Comparison of ENCODE assay signal across 8 mouse cellular contexts in the genomic region with DNA sequence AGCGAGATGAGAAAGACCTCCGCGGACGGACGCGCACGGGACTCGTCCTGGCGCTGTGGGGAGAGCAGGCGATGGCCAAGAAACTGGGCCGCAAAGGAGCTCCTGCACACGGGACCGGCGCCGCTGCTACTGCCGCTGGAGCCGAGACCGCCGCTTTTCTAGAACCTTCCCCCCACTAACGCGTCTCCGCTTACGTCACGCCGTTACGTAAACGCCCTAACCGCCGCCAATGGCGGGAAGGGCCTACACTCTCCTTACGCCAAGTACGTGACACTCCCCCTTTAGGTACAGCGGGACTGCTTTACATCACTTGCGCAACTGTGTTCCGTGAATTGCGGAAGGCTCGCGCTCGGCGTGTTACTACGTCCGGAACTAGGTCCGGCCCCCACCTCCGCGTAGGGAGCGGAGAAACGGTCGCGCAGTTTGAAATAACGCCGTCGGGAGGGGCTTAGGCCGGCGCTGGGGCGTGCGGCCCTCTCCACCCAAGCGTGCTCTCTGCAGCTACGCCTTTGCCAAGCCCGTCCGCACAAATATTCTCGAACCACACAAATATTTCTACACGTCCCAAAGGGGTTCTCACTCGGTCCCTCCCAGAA. TPM values are rescaled to one million over a fixed set of nuclear protein-coding genes. Genes with fewer than 3 reads are reported as not detected.
DNase-seq lines count a peak whose midpoint lies in the region; ATAC-seq and TF ChIP-seq lines count a peak whose summit lies in the region.

A gene (minus strand): TSS at position 180 of the 596 bp plus-strand sequence.

- peak within 1 kb of the TSS; percentile 94 for H3K4me3 ChIP-seq in G1E (ENCODE audit: low read depth, low read length)
- H3K4me3 ChIP-seq in forebrain, embryonic 16.5 days (replicated peaks; ENCODE audit: low read length) = peak within 1 kb of the TSS; percentile 98
- peak within 1 kb of the TSS; percentile 98 for H3K4me3 ChIP-seq in layer of hippocampus, adult 2 months
- peak within 1 kb of the TSS; percentile 100 for H3K4me3 ChIP-seq in lung, embryonic 14.5 days (ENCODE audit: low read depth, low read length)
- H3K4me3 ChIP-seq in olfactory bulb, adult 2 months (ENCODE audit: insufficient read depth, low read depth, low read length) = peak within 1 kb of the TSS; percentile 79
- peak within 1 kb of the TSS; percentile 90 for H3K4me3 ChIP-seq in thymus, adult 2 months (ENCODE audit: control insufficient read depth, insufficient read depth, low read length)

- peak within 1 kb of the TSS; percentile 74 for H3K4me2 ChIP-seq in forebrain, embryonic 16.5 days (ENCODE audit: low read length)
- H3K4me2 ChIP-seq in lung, embryonic 14.5 days = peak within 1 kb of the TSS; percentile 72

- peak; percentile 96 for TF ChIP-seq POLR2A in olfactory bulb, adult 2 months (IDR thresholded peaks at IDR 0.05; ENCODE audit: insufficient read depth, low read depth, low read length)
- peak; percentile 99 for TF ChIP-seq POLR2A in thymus, adult 2 months (IDR thresholded peaks at IDR 0.05; ENCODE audit: control insufficient read depth, extremely low read depth, insufficient read depth, low read length, poor library complexity)

- H3K27ac ChIP-seq in forebrain, embryonic 16.5 days (ENCODE audit: low read length) = peak within 1 kb of the TSS; percentile 100
- H3K27ac ChIP-seq in layer of hippocampus, adult 2 months = peak within 1 kb of the TSS; percentile 99
- peak within 1 kb of the TSS; percentile 100 for H3K27ac ChIP-seq in lung, embryonic 14.5 days (ENCODE audit: low read depth)
- peak within 1 kb of the TSS; percentile 99 for H3K27ac ChIP-seq in olfactory bulb, adult 2 months (ENCODE audit: insufficient read depth, low read depth, low read length)
- H3K27ac ChIP-seq in thymus, adult 2 months (ENCODE audit: control insufficient read depth, insufficient read depth, low read length) = peak within 1 kb of the TSS; percentile 95

- ATAC-seq in G1E (ENCODE audit: extremely low read depth, insufficient number of reproducible peaks, low FRiP score, poor library complexity, severe bottlenecking) = peak; percentile 73
- ATAC-seq in forebrain, embryonic 16.5 days = peak; percentile 90
- peak; percentile 90 for ATAC-seq in lung, embryonic 14.5 days (ENCODE audit: insufficient read depth)

- TF ChIP-seq CTCF in G1E (IDR thresholded peaks at IDR 0.05; ENCODE audit: low read depth, low read length) = no peak
- no peak for TF ChIP-seq CTCF in layer of hippocampus, adult 2 months (conservative IDR thresholded peaks at IDR 0.05)
- TF ChIP-seq CTCF in lung, embryonic 14.5 days (IDR thresholded peaks at IDR 0.05; ENCODE audit: low read depth) = no peak
- no peak for TF ChIP-seq CTCF in olfactory bulb, adult 2 months (IDR thresholded peaks at IDR 0.05; ENCODE audit: insufficient read depth, low read depth, low read length)
- TF ChIP-seq CTCF in thymus, adult 2 months (IDR thresholded peaks at IDR 0.05; ENCODE audit: borderline replicate concordance, control insufficient read depth, extremely low read depth, insufficient read depth, low read length, poor library complexity) = 0 out of 2 replicates have a peak, but pooled peaks have one; percentile 16

- no peaks in the 10 kb centered on the region for H3K27me3 ChIP-seq in G1E (ENCODE audit: insufficient read depth, low read length)
- H3K27me3 ChIP-seq in forebrain, embryonic 16.5 days (replicated peaks; ENCODE audit: control insufficient read depth, insufficient read depth, low read length) = no peaks in the 10 kb centered on the region
- H3K27me3 ChIP-seq in lung, embryonic 14.5 days (ENCODE audit: insufficient read depth, low read length) = no peaks in the 10 kb centered on the region
- no peaks in the 10 kb centered on the region for H3K27me3 ChIP-seq in thymus, adult 2 months (ENCODE audit: control insufficient read depth, insufficient read depth, low read length)

- peak within 1 kb of the TSS; percentile 100 for H3K9ac ChIP-seq in forebrain, embryonic 16.5 days (replicated peaks; ENCODE audit: low read depth, low read length)
- peak within 1 kb of the TSS; percentile 100 for H3K9ac ChIP-seq in lung, embryonic 14.5 days

- H3K4me1 ChIP-seq in G1E (ENCODE audit: insufficient read depth, low read depth, low read length) = peaks cover 29% of the 10 kb centered on the region
- peaks cover 40% of the 10 kb centered on the region for H3K4me1 ChIP-seq in forebrain, embryonic 16.5 days (replicated peaks; ENCODE audit: control insufficient read depth, insufficient read depth, low read length)
- peaks cover 8% of the 10 kb centered on the region; the same call in 1 of the 2 replicates for H3K4me1 ChIP-seq in lung, embryonic 14.5 days (ENCODE audit: insufficient read depth)
- peaks cover 4% of the 10 kb centered on the region; the same call in 1 of the 2 replicates for H3K4me1 ChIP-seq in olfactory bulb, adult 2 months (ENCODE audit: control insufficient read depth, insufficient read depth, low read length)
- peaks cover 7% of the 10 kb centered on the region for H3K4me1 ChIP-seq in thymus, adult 2 months (replicated peaks; ENCODE audit: control insufficient read depth, insufficient read depth, low read length)

- peaks cover 52% of the 10 kb centered on the region for H3K36me3 ChIP-seq in G1E (replicated peaks)
- peaks cover 15% of the 10 kb centered on the region for H3K36me3 ChIP-seq in forebrain, embryonic 16.5 days (ENCODE audit: control insufficient read depth, insufficient read depth)
- peaks cover 60% of the 10 kb centered on the region for H3K36me3 ChIP-seq in lung, embryonic 14.5 days (ENCODE audit: insufficient read depth)
- H3K36me3 ChIP-seq in thymus, adult 2 months (ENCODE audit: control insufficient read depth, insufficient read depth, low read length) = peaks cover 36% of the 10 kb centered on the region

- peak; percentile 76 for DNase-seq in G1E (ENCODE audit: low spot score)
- DNase-seq in cerebellum, adult 18-20 months = peak; percentile 94 to 99
- peak; percentile 100 for DNase-seq in heart, postnatal 36 days
- peak; percentile 96 to 98 for DNase-seq in layer of hippocampus, adult 2 months (ENCODE audit: low spot score in 2 of 2)
- peak; percentile 100 for DNase-seq in lung, embryonic 14.5 days
- DNase-seq in thymus, adult 2 months = peak; percentile 98

- H3K9me3 ChIP-seq in G1E (replicated peaks) = no peaks in the 10 kb centered on the region
- H3K9me3 ChIP-seq in forebrain, embryonic 16.5 days (ENCODE audit: control insufficient read depth, low read length) = no peaks in the 10 kb centered on the region
- no peaks in the 10 kb centered on the region for H3K9me3 ChIP-seq in lung, embryonic 14.5 days (ENCODE audit: low read depth, low read length)

- WGBS in forebrain, embryonic 16.5 days = under 1% methylated on average over 63 of the region's 63 CpGs
- WGBS in lung, embryonic 14.5 days = under 1% methylated on average over 63 of the region's 63 CpGs
- under 1% methylated on average over 63 of the region's 63 CpGs for WGBS in olfactory bulb, adult 2 months
- under 1% methylated on average over 63 of the region's 63 CpGs for WGBS in thymus, adult 2 months

- intact Hi-C loops in heart, postnatal 36 days (cut with DNase I) = loop anchor here (2.0 to 5.0 kb wide), 3 partner anchors 75 to 263 kb away; no protein-coding TSS in a partner anchor

RNA-seq across cellular contexts. Expression of the gene that starts here (rescaled TPM):
- total RNA-seq in G1E (2014; fragmentation: Nextera tagmentation) (906 TPM in 2 replicates), G1E (2017) (1,057 and 1,396 TPM in 2 replicates)
- polyA plus RNA-seq in G1E (2012) = 392 and 574 TPM in 2 replicates
- 1,940 and 1,995 TPM in 2 replicates for polyA plus RNA-seq in forebrain, embryonic 16.5 days (2015; fragmentation: Nextera tagmentation; extraction: Ambion mirVana)
- total RNA-seq in heart, postnatal 36 days (2021) = 100 to 1,000 TPM; 408 to 439 TPM
- 100 to 1,000 TPM; 499 to 537 TPM for total RNA-seq in layer of hippocampus, adult 2 months (2021)
- 1,221 and 1,233 TPM in 2 replicates for polyA plus RNA-seq in lung, embryonic 14.5 days (2014; fragmentation: Nextera tagmentation; extraction: Ambion mirVana)
- polyA plus RNA-seq in olfactory bulb, adult 2 months (2012; ENCODE audit: insufficient read depth, insufficient read length, low replicate concordance, missing spikeins) = 1,128 and 1,550 TPM in 2 replicates
- 154 and 162 TPM in 2 replicates for polyA plus RNA-seq in thymus, adult 2 months (2012; rRNA removed)

Comparison
In these comparisons a context has a peak if more than half of its experiments do, and no peak if none do; other contexts are left out.
1. Peak in every context shown above with its lines: DNase-seq, ATAC-seq, H3K4me3 ChIP-seq and H3K27ac ChIP-seq.